Mouse (Mus musculus): ENCODE data around the gene Ccdc84. TPM values are rescaled to one million over a fixed set of nuclear protein-coding genes. Genes with fewer than 3 reads are reported as not detected.
"Not testable (repeated sequence)": the region's sequence is repeated elsewhere in the genome, so short reads cannot be mapped to it uniquely, and the experiment has no call there.

Ccdc84 gene
- polyA plus RNA-seq, 1 experiment: 68.9 TPM

- H3K4me3 ChIP-seq (replicated peaks; ENCODE audit: control insufficient read depth, low read depth, low read length): no peak within 1 kb of the TSS
- no peak within 1 kb of the TSS for H3K27ac ChIP-seq (ENCODE audit: control insufficient read depth, insufficient read depth, low read depth, low read length, poor library complexity)
- no peaks in the 10 kb centered on the region for H3K4me1 ChIP-seq (ENCODE audit: control insufficient read depth, insufficient read depth, low read length)
- TF ChIP-seq POLR2A (IDR thresholded peaks at IDR 0.05; ENCODE audit: borderline replicate concordance, control insufficient read depth, low read depth, low read length): no peak
- TF ChIP-seq CTCF (IDR thresholded peaks at IDR 0.05; ENCODE audit: control insufficient read depth, insufficient read depth, low read length): no peak
- 84% methylated on average over 19 of the region's 19 CpGs for WGBS
Measured at GRCm38 (mm10) chr9:44440961-44441360, 22.6 kb upstream of the Ccdc84 start, which contains the start of gene Foxr1. Gene Foxr1, minus strand, starts transcription at chr9:44441136.

- Histone ChIP-seq H3K4me3 (replicated peaks; ENCODE audit: control insufficient read depth, low read depth, low read length) (peak overlapping the region; percentile 16), H3K4me1 (ENCODE audit: control insufficient read depth, insufficient read depth, low read length) (peaks cover 2% of the 10 kb centered on the region; the same call in 1 of the 2 replicates), H3K27ac (ENCODE audit: control insufficient read depth, insufficient read depth, low read depth, low read length, poor library complexity) (peak overlapping the region; percentile 5)
- no peak for TF ChIP-seq CTCF (IDR thresholded peaks at IDR 0.05; ENCODE audit: control insufficient read depth, insufficient read depth, low read length)
- no peak for TF ChIP-seq POLR2A (IDR thresholded peaks at IDR 0.05; ENCODE audit: borderline replicate concordance, control insufficient read depth, low read depth, low read length)
- WGBS: 2% methylated on average over 6 of the region's 6 CpGs
Measured at GRCm38 (mm10) chr9:44435747-44436146, 17.4 kb upstream of the Ccdc84 start.

- Histone ChIP-seq H3K4me3 (replicated peaks; ENCODE audit: control insufficient read depth, low read depth, low read length) (no peak overlapping the region), H3K27ac (ENCODE audit: control insufficient read depth, insufficient read depth, low read depth, low read length, poor library complexity) (no peak overlapping the region), H3K4me1 (ENCODE audit: control insufficient read depth, insufficient read depth, low read length) (peaks cover 2% of the 10 kb centered on the region; the same call in 1 of the 2 replicates)
- no peak for TF ChIP-seq CTCF (IDR thresholded peaks at IDR 0.05; ENCODE audit: control insufficient read depth, insufficient read depth, low read length)
- TF ChIP-seq POLR2A (IDR thresholded peaks at IDR 0.05; ENCODE audit: borderline replicate concordance, control insufficient read depth, low read depth, low read length): no peak
- WGBS: 34% methylated on average over 5 of the region's 5 CpGs
Measured at GRCm38 (mm10) chr9:44432577-44433185, 14.3 kb upstream of the Ccdc84 start.

GRCm38 (mm10) chr9:44423576-44423975 lies 5.2 kb upstream of the Ccdc84 start:
- Histone ChIP-seq H3K4me3 (replicated peaks; ENCODE audit: control insufficient read depth, low read depth, low read length) (no peak overlapping the region), H3K4me1 (ENCODE audit: control insufficient read depth, insufficient read depth, low read length) (no peaks in the 10 kb centered on the region; the same call in 1 of the 2 replicates), H3K27ac (ENCODE audit: control insufficient read depth, insufficient read depth, low read depth, low read length, poor library complexity) (no peak overlapping the region)
- no peak for TF ChIP-seq POLR2A (IDR thresholded peaks at IDR 0.05; ENCODE audit: borderline replicate concordance, control insufficient read depth, low read depth, low read length)
- no peak for TF ChIP-seq CTCF (IDR thresholded peaks at IDR 0.05; ENCODE audit: control insufficient read depth, insufficient read depth, low read length)
- 67% methylated on average over 4 of the region's 4 CpGs for WGBS

- Histone ChIP-seq H3K27ac (ENCODE audit: control insufficient read depth, insufficient read depth, low read depth, low read length, poor library complexity) (no peak overlapping the region), H3K4me1 (ENCODE audit: control insufficient read depth, insufficient read depth, low read length) (peaks cover 2% of the 10 kb centered on the region), H3K4me3 (replicated peaks; ENCODE audit: control insufficient read depth, low read depth, low read length) (no peak overlapping the region)
- TF ChIP-seq POLR2A (IDR thresholded peaks at IDR 0.05; ENCODE audit: borderline replicate concordance, control insufficient read depth, low read depth, low read length): no peak
- TF ChIP-seq CTCF (IDR thresholded peaks at IDR 0.05; ENCODE audit: control insufficient read depth, insufficient read depth, low read length): no peak
- WGBS: 30% methylated on average over 5 of the region's 5 CpGs
Measured at GRCm38 (mm10) chr9:44420280-44420898, 2.0 kb upstream of the Ccdc84 start.

- WGBS: 85% methylated on average over 9 of the region's 9 CpGs
- H3K27ac ChIP-seq (ENCODE audit: control insufficient read depth, insufficient read depth, low read depth, low read length, poor library complexity); H3K4me3 ChIP-seq (replicated peaks; ENCODE audit: control insufficient read depth, low read depth, low read length); H3K4me1 ChIP-seq (ENCODE audit: control insufficient read depth, insufficient read depth, low read length): not testable (repeated sequence)
Measured at GRCm38 (mm10) chr9:44419730-44420129, 1.4 kb upstream of the Ccdc84 start.

- Histone ChIP-seq H3K4me3 (replicated peaks; ENCODE audit: control insufficient read depth, low read depth, low read length) (peak overlapping the region; percentile 97), H3K27ac (ENCODE audit: control insufficient read depth, insufficient read depth, low read depth, low read length, poor library complexity) (peak overlapping the region; percentile 69), H3K4me1 (ENCODE audit: control insufficient read depth, insufficient read depth, low read length) (peaks cover 2% of the 10 kb centered on the region)
- under 1% methylated on average over 38 of the region's 38 CpGs for WGBS
- TF ChIP-seq CTCF (IDR thresholded peaks at IDR 0.05; ENCODE audit: control insufficient read depth, insufficient read depth, low read length): peak; percentile 50
- peak; percentile 50; the same call in 1 of the 2 replicates for TF ChIP-seq POLR2A (IDR thresholded peaks at IDR 0.05; ENCODE audit: borderline replicate concordance, control insufficient read depth, low read depth, low read length)
Measured at GRCm38 (mm10) chr9:44417892-44418363, 441 bp downstream of the Ccdc84 start.

- Histone ChIP-seq H3K4me1 (ENCODE audit: control insufficient read depth, insufficient read depth, low read length) (peaks cover 2% of the 10 kb centered on the region), H3K27ac (ENCODE audit: control insufficient read depth, insufficient read depth, low read depth, low read length, poor library complexity) (peak overlapping the region; percentile 69)
- 3% methylated on average over 26 of the region's 26 CpGs for WGBS
Measured at GRCm38 (mm10) chr9:44417156-44417891, 1.0 kb downstream of the Ccdc84 start.

More at GRCm38 (mm10) chr9:44417156-44417891, 1.0 kb downstream of the Ccdc84 start:
- TF ChIP-seq CTCF (IDR thresholded peaks at IDR 0.05; ENCODE audit: control insufficient read depth, insufficient read depth, low read length): no peak
- no peak for TF ChIP-seq POLR2A (IDR thresholded peaks at IDR 0.05; ENCODE audit: borderline replicate concordance, control insufficient read depth, low read depth, low read length)
- H3K4me3 ChIP-seq (replicated peaks; ENCODE audit: control insufficient read depth, low read depth, low read length): peak overlapping the region; percentile 97

Measured in bone marrow, adult 2 months (tissue).